Mouse (Mus musculus): ENCODE measurements around the gene B4galnt1. TPM values are rescaled to one million over a fixed set of nuclear protein-coding genes. Genes with fewer than 3 reads are reported as not detected.

Gene B4galnt1
- polyA plus RNA-seq, 1 experiment from 2014 or later = 9.3 TPM

- H3K4me3 ChIP-seq (replicated peaks) = no peak overlapping the region
- H3K4me2 ChIP-seq = no peak overlapping the region
- DNase-seq = no peak
- H3K9me3 ChIP-seq (replicated peaks) = no peaks in the 10 kb centered on the region
- no peaks in the 10 kb centered on the region for H3K36me3 ChIP-seq
- H3K9ac ChIP-seq = no peak overlapping the region
- H3K27me3 ChIP-seq = peaks cover 83% of the 10 kb centered on the region
- no peak for ATAC-seq (ENCODE audit: low read depth)
- no peak overlapping the region for H3K27ac ChIP-seq
- peaks cover 62% of the 10 kb centered on the region for H3K4me1 ChIP-seq (replicated peaks)
- WGBS (ENCODE audit: insufficient replicate concordance) = 40% methylated on average over 6 of the region's 6 CpGs
Observed at GRCm38 (mm10) chr10:127181566-127181965, 16.5 kb downstream of the B4galnt1 start.

- H3K9me3 ChIP-seq (replicated peaks) = no peaks in the 10 kb centered on the region
- H3K36me3 ChIP-seq = no peaks in the 10 kb centered on the region
- ATAC-seq (ENCODE audit: low read depth) (no peak), DNase-seq (no peak)
- no peak overlapping the region for H3K27ac ChIP-seq
- H3K4me3 ChIP-seq (replicated peaks) = no peak overlapping the region
- no peak overlapping the region for H3K9ac ChIP-seq
- WGBS (ENCODE audit: insufficient replicate concordance) = 76% methylated on average over 4 of the region's 4 CpGs
- peaks cover 73% of the 10 kb centered on the region for H3K27me3 ChIP-seq
- peaks cover 57% of the 10 kb centered on the region for H3K4me1 ChIP-seq (replicated peaks)
- H3K4me2 ChIP-seq = 0 out of 2 replicates have a peak overlapping the region, but pooled peaks have one; percentile 38
Observed at GRCm38 (mm10) chr10:127182624-127183023, 17.6 kb downstream of the B4galnt1 start.

- ATAC-seq (ENCODE audit: low read depth) = peak; percentile 40
- peaks cover 61% of the 10 kb centered on the region for H3K27me3 ChIP-seq
- H3K4me3 ChIP-seq (replicated peaks) = peak overlapping the region; percentile 4; the same call in 1 of the 2 replicates
- peaks cover 57% of the 10 kb centered on the region for H3K4me1 ChIP-seq (replicated peaks)
- peak; percentile 49 for DNase-seq
- H3K9ac ChIP-seq = no peak overlapping the region
- H3K4me2 ChIP-seq = peak overlapping the region; percentile 38
- no peak overlapping the region for H3K27ac ChIP-seq
- 19% methylated on average over 20 of the region's 20 CpGs for WGBS (ENCODE audit: insufficient replicate concordance)
- no peaks in the 10 kb centered on the region for H3K36me3 ChIP-seq
- H3K9me3 ChIP-seq (replicated peaks) = no peaks in the 10 kb centered on the region
Observed at GRCm38 (mm10) chr10:127183759-127184158, 18.7 kb downstream of the B4galnt1 start.

- Histone ChIP-seq H3K4me3 (replicated peaks) (no peak overlapping the region), H3K4me2 (no peak overlapping the region), H3K27me3 (peaks cover 48% of the 10 kb centered on the region), H3K4me1 (replicated peaks) (peaks cover 58% of the 10 kb centered on the region), H3K9ac (no peak overlapping the region), H3K9me3 (replicated peaks) (no peaks in the 10 kb centered on the region), H3K36me3 (no peaks in the 10 kb centered on the region), H3K27ac (no peak overlapping the region)
- WGBS (ENCODE audit: insufficient replicate concordance) = 71% methylated on average over 9 of the region's 9 CpGs
- no peak for ATAC-seq (ENCODE audit: low read depth)
- no peak for DNase-seq
Observed at GRCm38 (mm10) chr10:127185101-127185500, 20.1 kb downstream of the B4galnt1 start.

- WGBS (ENCODE audit: insufficient replicate concordance) = 75% methylated on average over 15 of the region's 15 CpGs
- Histone ChIP-seq H3K4me2 (no peak overlapping the region), H3K9ac (no peak overlapping the region), H3K36me3 (no peaks in the 10 kb centered on the region), H3K27ac (no peak overlapping the region), H3K9me3 (replicated peaks) (no peaks in the 10 kb centered on the region), H3K4me3 (replicated peaks) (no peak overlapping the region), H3K4me1 (replicated peaks) (peaks cover 58% of the 10 kb centered on the region), H3K27me3 (peaks cover 44% of the 10 kb centered on the region)
- no peak for ATAC-seq (ENCODE audit: low read depth)
- no peak for DNase-seq
Observed at GRCm38 (mm10) chr10:127185506-127185905, 20.5 kb downstream of the B4galnt1 start.

GRCm38 (mm10) chr10:127186451-127186850, 21.4 kb downstream of the B4galnt1 start:
- H3K4me1 ChIP-seq (replicated peaks) = peaks cover 64% of the 10 kb centered on the region
- ATAC-seq (ENCODE audit: low read depth) (no peak), DNase-seq (no peak)
- H3K4me2 ChIP-seq = no peak overlapping the region
- no peak overlapping the region for H3K27ac ChIP-seq
- 68% methylated on average over 1 of the region's 1 CpGs for WGBS (ENCODE audit: insufficient replicate concordance)
- H3K27me3 ChIP-seq = peaks cover 34% of the 10 kb centered on the region
- H3K9me3 ChIP-seq (replicated peaks) = no peaks in the 10 kb centered on the region
- no peak overlapping the region for H3K4me3 ChIP-seq (replicated peaks)
- no peaks in the 10 kb centered on the region for H3K36me3 ChIP-seq
- H3K9ac ChIP-seq = no peak overlapping the region

- peaks cover 73% of the 10 kb centered on the region for H3K4me1 ChIP-seq (replicated peaks)
- WGBS (ENCODE audit: insufficient replicate concordance) = 61% methylated on average over 10 of the region's 10 CpGs
- ATAC-seq (ENCODE audit: low read depth) (no peak), DNase-seq (no peak)
- peaks cover 3% of the 10 kb centered on the region; the same call in 1 of the 2 replicates for H3K36me3 ChIP-seq
- H3K27me3 ChIP-seq = peaks cover 24% of the 10 kb centered on the region
- peak overlapping the region; percentile 99 for H3K4me2 ChIP-seq
- no peak overlapping the region for H3K27ac ChIP-seq
- peak overlapping the region; percentile 79 for H3K9ac ChIP-seq
- peak overlapping the region; percentile 64 for H3K4me3 ChIP-seq (replicated peaks)
- no peaks in the 10 kb centered on the region for H3K9me3 ChIP-seq (replicated peaks)
Observed at GRCm38 (mm10) chr10:127187371-127188078, 22.5 kb downstream of the B4galnt1 start.

GRCm38 (mm10) chr10:127188079-127188453, 23.0 kb downstream of the B4galnt1 start:
- Histone ChIP-seq H3K4me1 (replicated peaks) (peaks cover 78% of the 10 kb centered on the region), H3K27ac (peak overlapping the region; percentile 90)
- 2% methylated on average over 21 of the region's 21 CpGs for whole genome bisulfite sequencing (ENCODE audit: insufficient replicate concordance)

GRCm38 (mm10) chr10:127188465-127189115, 23.6 kb downstream of the B4galnt1 start:
- peaks cover 78% of the 10 kb centered on the region for H3K4me1 ChIP-seq (replicated peaks)
- peaks cover 10% of the 10 kb centered on the region; the same call in 1 of the 2 replicates for H3K36me3 ChIP-seq
- WGBS (ENCODE audit: insufficient replicate concordance) = under 1% methylated on average over 44 of the region's 46 CpGs
- peak overlapping the region; percentile 79 for H3K9ac ChIP-seq
- H3K4me3 ChIP-seq (replicated peaks) = peak overlapping the region; percentile 64
- ATAC-seq (ENCODE audit: low read depth) (peak; percentile 59), DNase-seq (peak; percentile 53)
- H3K9me3 ChIP-seq (replicated peaks) = no peaks in the 10 kb centered on the region
- peak overlapping the region; percentile 99 for H3K4me2 ChIP-seq
- peaks cover 13% of the 10 kb centered on the region for H3K27me3 ChIP-seq
- peak overlapping the region; percentile 90 for H3K27ac ChIP-seq

More at GRCm38 (mm10) chr10:127188079-127188453, 23.0 kb downstream of the B4galnt1 start:
- H3K4me3 ChIP-seq (replicated peaks) = peak overlapping the region; percentile 64
- no peak for DNase-seq
- peak overlapping the region; percentile 79 for H3K9ac ChIP-seq
- ATAC-seq (ENCODE audit: low read depth) = no peak
- H3K36me3 ChIP-seq = peaks cover 9% of the 10 kb centered on the region; the same call in 1 of the 2 replicates
- peaks cover 18% of the 10 kb centered on the region for H3K27me3 ChIP-seq
- H3K9me3 ChIP-seq (replicated peaks) = no peaks in the 10 kb centered on the region
- H3K4me2 ChIP-seq = peak overlapping the region; percentile 99

GRCm38 (mm10) chr10:127189116-127189650, 24.2 kb downstream of the B4galnt1 start:
- Histone ChIP-seq H3K36me3 (peaks cover 10% of the 10 kb centered on the region; the same call in 1 of the 2 replicates), H3K4me3 (replicated peaks) (peak overlapping the region; percentile 64), H3K27ac (peak overlapping the region; percentile 90), H3K27me3 (peaks cover 7% of the 10 kb centered on the region), H3K4me1 (replicated peaks) (peaks cover 77% of the 10 kb centered on the region), H3K9ac (peak overlapping the region; percentile 79), H3K9me3 (replicated peaks) (no peaks in the 10 kb centered on the region), H3K4me2 (peak overlapping the region; percentile 99)
- 1% methylated on average over 26 of the region's 26 CpGs for WGBS (ENCODE audit: insufficient replicate concordance)
- DNase-seq = peak; percentile 68
- ATAC-seq (ENCODE audit: low read depth) = peak; percentile 63
